Mouse (Mus musculus) myocyte (in vitro differentiated cells): ENCODE data around the gene Vamp8.

Source experiments
- E2F4 ChIP-seq: IDR thresholded peaks from one replicate; pipeline ENCODE4 v1.6.1; 2011; ENCODE audit warnings: mild to moderate bottlenecking, control low read depth, moderate library complexity; ENCODE audit not compliant: insufficient read depth
- MAX ChIP-seq: IDR thresholded peaks from one replicate; pipeline ENCODE4 v1.6.1; 2011; ENCODE audit warnings: low read depth, mild to moderate bottlenecking, control low read depth
- POLR2A ChIP-seq: IDR thresholded peaks from one replicate; pipeline ENCODE4 v1.6.1; 2011; ENCODE audit warnings: low read depth, mild to moderate bottlenecking, control low read depth, moderate library complexity; ENCODE audit not compliant: insufficient read length
- POLR2AphosphoS2 ChIP-seq: IDR thresholded peaks from one replicate; pipeline ENCODE4 v1.6.1; 2011; ENCODE audit warnings: low read depth, control low read depth; ENCODE audit not compliant: insufficient read length
- SRF ChIP-seq: IDR thresholded peaks from one replicate; pipeline ENCODE4 v1.6.1; 2011; ENCODE audit warnings: low read depth; ENCODE audit not compliant: control insufficient read depth, insufficient read length

DNA sequence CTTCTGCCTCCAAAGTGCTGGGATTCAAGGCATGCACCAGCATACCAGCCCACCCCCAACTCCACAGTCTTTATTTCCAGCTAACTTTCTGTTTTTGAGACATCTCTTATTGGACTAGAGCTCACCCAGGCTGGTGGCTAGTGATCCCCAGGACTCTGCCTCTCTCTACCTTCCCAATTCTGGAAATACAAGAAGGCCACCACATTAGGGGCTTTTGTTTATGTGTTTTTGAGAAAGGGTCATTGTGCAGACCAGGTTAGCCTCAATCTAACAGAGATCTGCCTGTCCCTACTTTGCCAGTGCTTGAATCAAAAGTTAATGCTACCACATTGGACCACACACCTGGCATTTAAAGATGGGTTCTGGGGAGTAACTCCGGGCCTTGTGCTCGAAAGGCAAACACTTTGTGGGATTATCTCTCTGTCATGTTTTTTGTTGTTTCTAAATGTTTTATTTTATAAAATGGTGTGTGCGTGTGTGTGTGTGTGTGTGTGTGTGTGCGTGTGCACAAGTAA is 23.0 kb downstream of the Vamp8 start:
- TF ChIP-seq POLR2A (no peak), POLR2AphosphoS2 (no peak), MAX (no peak), E2F4 (no peak), SRF (no peak)
